Mouse (Mus musculus) gastrocnemius, postnatal 4 days (tissue): ENCODE data around the gene Inpp4b. TPM values are rescaled to one million over a fixed set of nuclear protein-coding genes. Genes with fewer than 3 reads are reported as not detected.

Experiments
- DNase-seq, 2 experiments: peaks; one replicate each; pipeline ENCODE4 v3.0.0; 2021 to 2022; ENCODE audit warnings: low spot score in 2 of 2, mixed read lengths in 2 of 2
- total RNA-seq, 2 experiments: library from RNA; stranded (reverse); gene quantifications; 2 replicates each; pipeline ENCODE4 v1.2.3; 2021

Inpp4b gene
- total RNA-seq, 2 experiments from 2014 or later: 34.5 to 35.0 TPM

GRCm38 (mm10) chr8:81575268-81575917 is 233.0 kb downstream of the Inpp4b start:
- DNase-seq: no peak

GRCm38 (mm10) chr8:81578951-81579350 is 236.6 kb downstream of the Inpp4b start:
- DNase-seq: no peak

- no peak for DNase-seq
Measured at GRCm38 (mm10) chr8:81581817-81582437, 239.6 kb downstream of the Inpp4b start.

- DNase-seq: no peak
Measured at GRCm38 (mm10) chr8:81582906-81583305, 240.6 kb downstream of the Inpp4b start.

GRCm38 (mm10) chr8:81586783-81587182 is 244.4 kb downstream of the Inpp4b start:
- DNase-seq: no peak

GRCm38 (mm10) chr8:81594134-81594714 is 251.9 kb downstream of the Inpp4b start:
- no peak for DNase-seq

- no peak for DNase-seq
Measured at GRCm38 (mm10) chr8:81599209-81599608, 256.9 kb downstream of the Inpp4b start.

GRCm38 (mm10) chr8:81601136-81601535 is 258.8 kb downstream of the Inpp4b start:
- no peak for DNase-seq

GRCm38 (mm10) chr8:81608082-81608481 is 265.7 kb downstream of the Inpp4b start:
- DNase-seq: no peak

- no peak for DNase-seq
Measured at GRCm38 (mm10) chr8:81609064-81609463, 266.7 kb downstream of the Inpp4b start.

- no peak for DNase-seq
Measured at GRCm38 (mm10) chr8:81612611-81613010, 270.3 kb downstream of the Inpp4b start.

GRCm38 (mm10) chr8:81614135-81614534 is 271.8 kb downstream of the Inpp4b start:
- DNase-seq: no peak

- no peak for DNase-seq
Measured at GRCm38 (mm10) chr8:81614605-81615004, 272.2 kb downstream of the Inpp4b start.

- no peak for DNase-seq
Measured at GRCm38 (mm10) chr8:81615552-81615951, 273.2 kb downstream of the Inpp4b start.

- no peak for DNase-seq
Measured at GRCm38 (mm10) chr8:81618918-81619317, 276.6 kb downstream of the Inpp4b start.

- no peak for DNase-seq
Measured at GRCm38 (mm10) chr8:81635015-81635414, 292.7 kb downstream of the Inpp4b start.

- no peak for DNase-seq
Measured at GRCm38 (mm10) chr8:81635912-81636583, 293.7 kb downstream of the Inpp4b start.

GRCm38 (mm10) chr8:81638478-81638877 is 296.1 kb downstream of the Inpp4b start:
- DNase-seq: no peak

GRCm38 (mm10) chr8:81639820-81640219 is 297.5 kb downstream of the Inpp4b start:
- DNase-seq: no peak

- no peak for DNase-seq
Measured at GRCm38 (mm10) chr8:81643030-81643429, 300.7 kb downstream of the Inpp4b start.

GRCm38 (mm10) chr8:81692167-81692566 is 349.8 kb downstream of the Inpp4b start:
- DNase-seq: no peak

- DNase-seq: no peak
Measured at GRCm38 (mm10) chr8:81694893-81695292, 352.5 kb downstream of the Inpp4b start.
